Mouse (Mus musculus) macrophage (primary cell): ENCODE results near the gene Capn9. TPM values are rescaled to one million over a fixed set of nuclear protein-coding genes. Genes with fewer than 3 reads are reported as not detected.

ENCODE experiments used
- H3K27ac ChIP-seq: fragments of 350-480 bp; formaldehyde crosslinking; 2 replicates; pipeline ENCODE4 v1.9.0; 2021
- H3K36me3 ChIP-seq: fragments of 350-480 bp; formaldehyde crosslinking; 2 replicates; pipeline ENCODE4 v1.9.0; 2021; ENCODE audit errors: inconsistent target
- H3K4me3 ChIP-seq: fragments of 350-480 bp; formaldehyde crosslinking; 2 replicates; pipeline ENCODE4 v1.9.0; 2021; ENCODE audit errors: inconsistent target
- H3K79me2 ChIP-seq: fragments of 350-480 bp; formaldehyde crosslinking; 2 replicates; pipeline ENCODE4 v1.9.0; 2021; ENCODE audit errors: inconsistent target
- WGBS: methylation state at CpG from one replicate; pipeline ENCODE4 v1.1.7; 2026; ENCODE audit warnings: inconsistent platforms; ENCODE audit not compliant: missing documents; 5-methylcytosine and 5-hydroxymethylcytosine counted together
- polyA plus RNA-seq: library from polyadenylated mRNA; stranded (reverse); fragments of 250-400 nt; gene quantifications from 3 replicates; pipeline ENCODE4 v1.2.4, GENCODE M21; 2018; ENCODE audit warnings: inconsistent platforms

The Capn9 gene
- polyA plus RNA-seq, 1 experiment from 2014 or later, result not detected

- H3K4me3 ChIP-seq, result no peak overlapping the region
- H3K27ac ChIP-seq, result no peak overlapping the region
- no peaks in the 10 kb centered on the region for H3K79me2 ChIP-seq
- 81% methylated on average over 17 of the region's 18 CpGs for WGBS
- no peaks in the 10 kb centered on the region for H3K36me3 ChIP-seq
Observed at GRCm38 (mm10) chr8:124643540-124644339, 67.8 kb downstream of the Capn9 start.

GRCm38 (mm10) chr8:124648311-124648710, 72.4 kb downstream of the Capn9 start:
- Histone ChIP-seq H3K27ac (no peak overlapping the region), H3K79me2 (no peaks in the 10 kb centered on the region), H3K4me3 (no peak overlapping the region), H3K36me3 (no peaks in the 10 kb centered on the region)

DNA sequence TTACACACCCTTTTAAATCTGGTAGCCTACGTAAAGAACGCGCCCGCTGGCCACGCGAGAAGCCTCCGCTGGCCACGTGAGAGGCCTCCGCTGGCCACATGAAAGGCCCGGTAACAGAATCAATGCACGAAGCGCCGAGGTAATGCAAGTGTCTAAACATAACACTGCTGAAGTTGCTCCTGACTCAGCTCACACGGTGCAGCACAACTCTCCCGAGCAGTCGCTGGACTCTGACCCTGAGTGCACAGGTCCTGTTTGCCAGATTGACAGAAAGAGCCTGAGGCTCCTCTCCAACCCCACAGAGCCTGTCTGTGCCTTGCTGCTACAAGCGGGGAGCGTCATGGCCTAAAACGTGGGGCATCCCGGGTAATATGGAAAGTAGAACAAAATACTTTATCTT, 75.9 kb downstream of the Capn9 start:
- WGBS, result 93% methylated on average over 20 of the region's 20 CpGs

DNA sequence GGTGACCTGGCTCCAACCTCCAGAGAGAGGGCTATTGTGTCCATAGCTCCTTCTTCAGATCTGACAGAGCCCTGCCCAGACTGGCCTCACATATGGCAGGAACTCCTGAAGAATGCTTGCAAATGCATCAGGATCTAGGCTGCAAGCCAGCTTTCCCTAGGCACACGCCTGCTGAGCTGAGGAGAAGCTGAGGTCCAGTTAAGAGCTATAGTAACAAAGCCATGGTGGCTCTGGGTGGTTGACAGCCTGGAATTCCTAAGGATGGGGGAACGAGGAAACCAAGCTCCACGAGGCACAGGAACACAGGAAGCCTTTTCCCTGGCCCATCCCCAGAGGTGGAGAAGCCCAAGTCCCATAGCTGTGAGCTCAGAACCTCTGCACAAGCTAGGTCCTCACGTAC, 76.6 kb downstream of the Capn9 start:
- Histone ChIP-seq H3K4me3 (no peak overlapping the region), H3K27ac (no peak overlapping the region), H3K36me3 (no peaks in the 10 kb centered on the region), H3K79me2 (no peaks in the 10 kb centered on the region)
- WGBS, result 89% methylated on average over 4 of the region's 4 CpGs

More for the DNA sequence above, 75.9 kb downstream of the Capn9 start:
- Histone ChIP-seq H3K79me2 (no peaks in the 10 kb centered on the region), H3K36me3 (no peaks in the 10 kb centered on the region), H3K4me3 (no peak overlapping the region), H3K27ac (no peak overlapping the region)

- no peak overlapping the region for H3K27ac ChIP-seq
- no peaks in the 10 kb centered on the region for H3K79me2 ChIP-seq
- no peaks in the 10 kb centered on the region for H3K36me3 ChIP-seq
- no peak overlapping the region for H3K4me3 ChIP-seq
- 95% methylated on average over 27 of the region's 28 CpGs for WGBS
Observed at GRCm38 (mm10) chr8:124653568-124654475, 77.9 kb downstream of the Capn9 start.

DNA sequence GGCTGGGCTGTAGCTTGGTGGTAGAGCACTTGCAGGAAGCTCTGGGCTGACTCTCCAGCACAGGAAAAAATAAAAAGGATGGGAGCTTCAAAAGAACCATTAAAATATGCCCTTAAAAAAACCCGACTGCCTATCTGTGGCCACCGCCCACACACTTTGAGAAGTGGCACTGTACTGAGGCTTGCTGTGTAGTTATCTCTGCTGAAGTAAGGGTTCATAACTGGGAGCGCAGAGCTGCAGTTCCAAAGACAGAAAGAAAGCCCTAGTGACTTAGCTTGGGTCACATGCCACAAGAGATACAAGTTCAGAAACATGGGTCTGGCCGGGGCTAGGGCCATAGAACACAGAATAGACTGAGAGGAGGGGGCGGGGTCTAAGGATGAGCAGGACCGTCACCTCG, 82.0 kb downstream of the Capn9 start:
- no peak overlapping the region for H3K4me3 ChIP-seq
- no peaks in the 10 kb centered on the region for H3K36me3 ChIP-seq
- no peak overlapping the region for H3K27ac ChIP-seq
- no peaks in the 10 kb centered on the region for H3K79me2 ChIP-seq
- 95% methylated on average over 7 of the region's 7 CpGs for WGBS

DNA sequence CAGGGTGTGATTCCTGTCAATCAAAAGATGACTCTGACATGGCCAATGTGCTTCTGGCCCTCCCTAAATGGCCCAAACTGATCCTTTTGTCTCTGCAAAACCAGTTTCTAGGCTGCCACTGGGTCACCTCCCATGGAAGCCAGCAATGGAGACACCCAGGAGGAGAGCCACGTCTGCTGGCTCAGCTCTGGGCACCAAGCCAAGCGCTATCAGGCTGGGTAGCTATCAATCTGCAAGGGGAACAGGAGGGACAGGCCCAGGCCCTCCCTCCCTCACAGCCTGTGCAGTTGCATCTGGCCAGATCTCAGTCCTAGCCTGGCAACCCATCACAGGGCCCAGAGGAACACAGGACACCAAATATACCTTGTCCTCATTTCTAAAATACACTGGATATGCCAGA, 82.5 kb downstream of the Capn9 start:
- Histone ChIP-seq H3K4me3 (no peak overlapping the region), H3K36me3 (no peaks in the 10 kb centered on the region), H3K79me2 (no peaks in the 10 kb centered on the region), H3K27ac (no peak overlapping the region)
- 89% methylated on average over 2 of the region's 2 CpGs for WGBS

- Histone ChIP-seq H3K79me2 (no peaks in the 10 kb centered on the region), H3K36me3 (no peaks in the 10 kb centered on the region), H3K4me3 (peak overlapping the region; percentile 52), H3K27ac (no peak overlapping the region)
- WGBS, result 84% methylated on average over 9 of the region's 9 CpGs
Observed at GRCm38 (mm10) chr8:124661781-124662180, 85.9 kb downstream of the Capn9 start.

GRCm38 (mm10) chr8:124662446-124663111, 86.7 kb downstream of the Capn9 start:
- no peaks in the 10 kb centered on the region for H3K36me3 ChIP-seq
- WGBS, result 1% methylated on average over 49 of the region's 49 CpGs
- peak overlapping the region; percentile 52 for H3K4me3 ChIP-seq
- no peak overlapping the region for H3K27ac ChIP-seq
- H3K79me2 ChIP-seq, result no peaks in the 10 kb centered on the region

DNA sequence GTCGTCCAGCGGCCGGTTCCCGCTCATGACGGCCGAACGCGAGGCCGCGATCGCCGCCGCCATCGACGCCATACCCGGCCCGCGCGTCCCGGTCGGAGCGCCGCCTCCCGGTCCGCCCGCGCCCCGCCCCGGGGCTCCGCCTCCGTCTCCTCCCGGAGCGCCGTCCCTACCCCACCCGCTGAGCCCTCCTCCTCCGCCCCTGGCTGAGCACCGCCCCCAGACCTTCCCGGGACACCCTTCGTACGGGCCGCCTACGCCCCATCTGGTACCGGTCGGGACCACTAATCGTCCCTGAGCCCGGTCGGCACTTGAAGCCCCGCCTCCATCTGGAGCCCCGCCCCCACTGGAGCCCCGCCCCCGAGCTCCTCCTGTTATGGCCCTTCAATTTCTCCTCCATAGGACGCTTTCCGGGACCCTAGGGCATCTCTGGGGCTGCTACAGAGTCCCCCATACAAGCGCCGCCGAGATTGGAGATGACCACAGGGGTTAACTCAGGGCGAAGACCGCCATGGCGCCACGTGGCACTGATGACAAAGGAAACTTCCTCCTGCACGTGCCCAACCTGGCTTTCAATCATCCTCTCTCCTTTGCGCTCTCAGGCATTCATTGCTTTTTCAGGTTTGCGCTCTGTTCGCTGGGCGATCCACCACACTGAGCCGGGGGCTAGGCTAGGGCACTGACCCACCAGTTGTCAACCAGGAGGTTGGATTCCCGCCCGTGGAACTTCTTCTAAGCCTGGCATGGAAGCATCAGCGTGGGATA, 87.4 kb downstream of the Capn9 start, which contains the start of gene 2310022B05Rik:
Gene 2310022B05Rik (minus strand): TSS at position 258 of the 762 bp plus-strand sequence.
- no peak within 1 kb of the TSS for H3K27ac ChIP-seq
- 4% methylated on average over 65 of the region's 69 CpGs for WGBS
- H3K79me2 ChIP-seq, result no peaks in the 10 kb centered on the region
- peak within 1 kb of the TSS; percentile 52 for H3K4me3 ChIP-seq
- no peaks in the 10 kb centered on the region for H3K36me3 ChIP-seq

- Histone ChIP-seq H3K4me3 (no peak overlapping the region), H3K36me3 (no peaks in the 10 kb centered on the region), H3K27ac (no peak overlapping the region), H3K79me2 (no peaks in the 10 kb centered on the region)
- WGBS, result 79% methylated on average over 4 of the region's 4 CpGs
Observed at GRCm38 (mm10) chr8:124663874-124664230, 87.9 kb downstream of the Capn9 start.

GRCm38 (mm10) chr8:124664414-124664813, 88.5 kb downstream of the Capn9 start:
- 85% methylated on average over 3 of the region's 3 CpGs for WGBS
- Histone ChIP-seq H3K4me3 (no peak overlapping the region), H3K79me2 (no peaks in the 10 kb centered on the region), H3K27ac (no peak overlapping the region), H3K36me3 (no peaks in the 10 kb centered on the region)
